Mouse (Mus musculus) hematopoietic stem cell, adult 5-6 weeks (primary cell): Measurements from ENCODE around the gene Tmem132c. TPM values are rescaled to one million over a fixed set of nuclear protein-coding genes. Genes with fewer than 3 reads are reported as not detected.

Experiments
- ATAC-seq, 2 experiments: fragments of 125-278 bp in 1 of 2; replicated peaks in 1 of 2; 2 replicates each; pipeline ENCODE4 v1.8.0; 2016 to 2017; ENCODE audit warnings: inconsistent platforms in 2 of 2, mild to moderate bottlenecking in 2 of 2, moderate number of reproducible peaks in 2 of 2, low read depth in 1 of 2, moderate TSS enrichment in 1 of 2; ENCODE audit not compliant: low FRiP score in 2 of 2, poor library complexity in 2 of 2, severe bottlenecking in 2 of 2, insufficient read depth in 1 of 2, low TSS enrichment in 1 of 2
- total RNA-seq: library from RNA; stranded (forward); fragments of 172-1452, 232-1000 nt; gene quantifications from 2 replicates; pipeline ENCODE4 v1.2.3, GENCODE M21; 2017

Gene Tmem132c
- total RNA-seq, 1 experiment from 2014 or later: not detected

- no peak for ATAC-seq
Measured at GRCm38 (mm10) chr5:127368191-127368590, 126.6 kb downstream of the Tmem132c start.

GRCm38 (mm10) chr5:127369812-127370211 lies 128.2 kb downstream of the Tmem132c start:
- ATAC-seq: no peak

DNA sequence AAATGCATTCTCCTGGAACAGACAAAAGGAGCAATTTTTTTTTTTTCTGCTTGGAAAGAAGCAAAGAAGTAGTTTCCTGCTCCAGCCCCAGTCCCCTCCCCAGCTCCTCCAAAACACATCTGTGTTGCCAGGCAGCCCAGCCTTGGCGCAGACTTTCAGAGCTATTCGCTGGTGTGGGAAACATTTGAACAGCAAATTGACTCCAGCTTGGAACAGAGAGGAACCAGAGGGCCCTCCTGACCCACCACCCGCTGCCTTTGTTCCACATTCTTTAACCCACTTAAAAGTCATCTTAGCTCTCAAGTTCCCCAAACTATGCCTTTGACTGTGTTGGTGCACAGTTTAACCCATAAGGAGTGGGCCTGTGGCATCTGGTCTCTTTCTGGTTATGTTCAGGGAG lies 128.9 kb downstream of the Tmem132c start:
- ATAC-seq: no peak

DNA sequence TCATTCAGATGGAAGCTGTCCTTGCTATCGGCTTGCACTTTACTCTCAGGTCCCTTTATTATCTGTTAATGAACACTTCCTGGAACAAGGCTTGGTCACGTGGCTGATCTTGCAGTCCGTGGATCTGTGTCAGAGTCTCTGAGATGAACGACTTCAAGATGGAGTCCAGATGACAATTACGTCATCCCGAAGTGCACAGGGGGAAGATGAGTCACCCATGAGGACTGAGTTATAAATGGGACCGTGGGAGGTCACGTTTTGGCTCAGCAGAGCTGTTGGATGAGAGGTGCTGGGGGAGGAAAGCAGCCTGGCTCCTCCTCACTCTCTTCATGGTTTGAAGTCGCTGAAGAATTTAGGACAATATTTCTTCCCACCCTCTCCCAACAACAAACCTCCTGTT lies 132.6 kb downstream of the Tmem132c start:
- no peak for ATAC-seq

DNA sequence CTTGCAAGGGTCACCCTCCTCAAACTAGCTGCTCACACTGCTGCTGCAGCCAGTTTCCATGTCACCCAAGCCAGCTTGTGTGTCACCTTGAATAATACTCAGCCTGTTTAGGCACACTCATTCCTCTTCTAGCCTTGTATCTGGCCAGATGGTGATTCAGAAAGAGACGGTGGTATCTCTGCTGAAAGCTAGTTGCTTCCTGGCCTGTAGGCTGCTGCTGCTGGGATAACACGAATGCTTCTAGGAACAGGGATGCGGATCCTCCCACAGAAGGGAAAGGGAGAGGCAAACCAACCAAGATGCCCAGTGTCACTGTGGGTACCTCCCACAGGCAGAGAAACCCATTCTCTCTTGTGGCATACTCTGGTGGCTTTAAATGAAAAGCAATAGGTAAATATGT lies 134.0 kb downstream of the Tmem132c start:
- no peak for ATAC-seq

DNA sequence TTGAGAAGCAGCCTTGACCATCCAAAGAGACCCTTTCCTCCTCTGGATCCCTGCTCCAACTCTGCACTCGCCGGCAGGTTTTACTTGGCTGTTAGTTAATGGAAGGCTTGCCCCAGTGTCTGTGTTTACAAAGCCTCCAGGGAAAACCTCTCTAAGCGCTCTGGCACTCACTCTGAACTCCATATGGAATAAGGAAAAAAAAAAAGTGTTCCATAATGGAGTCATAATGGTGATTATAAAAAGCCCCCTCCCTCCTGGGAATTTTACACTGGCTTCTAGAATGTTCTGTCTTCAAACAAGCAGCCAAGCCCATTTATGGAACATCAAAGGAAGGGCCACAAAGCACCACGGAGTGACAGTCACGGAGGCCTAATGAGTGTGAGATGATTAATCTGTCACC lies 136.9 kb downstream of the Tmem132c start:
- ATAC-seq: no peak

DNA sequence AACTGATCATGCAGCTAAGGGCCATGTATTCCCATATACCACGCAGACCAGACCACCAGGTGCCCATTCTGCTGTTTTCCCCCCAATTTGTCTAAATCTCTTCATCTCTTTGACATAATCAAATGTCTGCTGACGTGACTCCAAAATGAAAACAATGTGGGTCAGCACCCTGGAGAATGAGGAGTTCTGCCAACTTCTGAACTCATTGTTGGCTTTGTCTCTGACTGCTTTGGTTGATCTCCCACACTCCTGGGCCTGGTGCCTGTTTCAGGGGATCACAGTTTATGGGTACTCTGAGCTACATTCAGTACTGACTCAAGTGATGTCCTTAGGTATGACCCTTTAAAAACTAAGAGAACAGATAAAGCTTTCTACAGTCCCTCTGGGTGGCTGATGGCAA lies 137.7 kb downstream of the Tmem132c start:
- ATAC-seq: no peak

- ATAC-seq: no peak
Measured at GRCm38 (mm10) chr5:127381216-127381615, 139.6 kb downstream of the Tmem132c start.

- no peak for ATAC-seq
Measured at GRCm38 (mm10) chr5:127382571-127382970, 141.0 kb downstream of the Tmem132c start.

- ATAC-seq: no peak
Measured at GRCm38 (mm10) chr5:127391187-127391586, 149.6 kb downstream of the Tmem132c start.

- ATAC-seq: no peak
Measured at GRCm38 (mm10) chr5:127396889-127397288, 155.3 kb downstream of the Tmem132c start.

- ATAC-seq: no peak
Measured at GRCm38 (mm10) chr5:127398010-127398409, 156.4 kb downstream of the Tmem132c start.

- no peak for ATAC-seq
Measured at GRCm38 (mm10) chr5:127405391-127406000, 163.9 kb downstream of the Tmem132c start.

DNA sequence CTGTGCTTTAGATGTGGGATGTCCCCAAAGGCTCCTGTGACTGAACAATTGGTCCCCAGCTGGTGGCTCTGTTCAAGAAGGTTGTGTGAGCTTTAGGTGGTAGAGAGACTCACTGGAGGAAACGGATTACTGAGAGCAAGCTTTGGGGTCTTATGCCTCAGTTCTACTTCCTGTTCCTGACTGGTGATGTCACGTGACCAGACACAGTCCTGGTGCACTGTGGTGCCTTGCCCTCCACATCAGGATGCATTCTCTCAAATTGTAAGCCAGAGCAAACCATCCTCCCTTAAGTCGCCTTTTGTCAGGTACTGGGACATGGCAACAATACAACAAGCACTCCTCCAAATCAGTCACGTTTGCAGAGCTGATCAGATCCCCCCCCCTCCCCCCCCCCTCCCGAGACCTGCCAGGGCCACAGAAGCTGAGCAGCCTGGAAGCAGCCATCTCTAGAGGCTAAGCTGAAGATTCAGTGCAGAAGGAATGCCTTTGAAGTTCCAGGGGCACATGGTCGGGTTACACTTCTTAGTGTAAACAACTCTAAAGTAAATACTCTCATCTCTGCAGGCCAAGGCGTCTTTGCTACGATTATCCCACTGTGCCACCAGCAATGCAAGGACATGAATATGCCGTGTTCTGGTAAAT lies 164.5 kb downstream of the Tmem132c start:
- no peak for ATAC-seq

DNA sequence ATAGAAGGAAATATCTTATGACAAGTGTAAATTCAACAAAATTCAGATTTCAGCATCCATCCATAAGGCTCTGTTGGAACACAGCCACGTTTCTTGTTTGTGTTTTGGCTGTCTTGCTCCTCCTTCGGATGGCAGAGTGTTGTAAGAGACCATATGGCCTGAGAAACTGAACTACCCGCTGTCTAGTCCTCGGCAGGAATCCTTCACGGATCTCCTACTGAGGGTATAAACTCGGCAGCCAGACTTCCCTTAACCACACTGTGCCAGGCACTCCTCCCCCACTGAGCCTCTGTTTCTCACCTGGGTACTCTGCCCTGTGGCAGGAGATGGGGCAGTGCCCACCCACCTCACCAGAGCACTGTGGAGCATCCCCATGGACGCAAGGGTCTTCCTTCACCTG lies 174.9 kb downstream of the Tmem132c start:
- no peak for ATAC-seq

GRCm38 (mm10) chr5:127423936-127424335 lies 182.3 kb downstream of the Tmem132c start:
- no peak for ATAC-seq

- no peak for ATAC-seq
Measured at GRCm38 (mm10) chr5:127429124-127429523, 187.5 kb downstream of the Tmem132c start.

DNA sequence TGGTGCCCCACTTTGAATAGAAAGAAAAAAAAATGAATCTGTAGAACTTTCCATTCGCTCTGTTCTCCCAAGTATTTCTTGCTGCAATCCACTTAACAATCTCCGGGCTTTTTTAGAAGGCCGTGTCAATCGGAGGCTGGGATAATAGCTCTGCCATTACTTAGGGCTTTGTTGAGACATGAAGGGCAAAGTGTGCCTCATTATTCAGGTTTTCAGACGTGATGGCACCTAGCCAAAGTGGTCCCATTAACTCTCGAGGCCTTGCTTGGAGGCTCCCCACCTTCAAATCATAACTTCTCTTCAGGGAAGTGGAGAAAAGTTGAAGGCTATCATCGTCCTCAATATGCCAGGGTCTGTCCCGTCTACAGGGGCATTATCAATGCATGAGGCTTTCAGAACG lies 190.0 kb downstream of the Tmem132c start:
- no peak for ATAC-seq

DNA sequence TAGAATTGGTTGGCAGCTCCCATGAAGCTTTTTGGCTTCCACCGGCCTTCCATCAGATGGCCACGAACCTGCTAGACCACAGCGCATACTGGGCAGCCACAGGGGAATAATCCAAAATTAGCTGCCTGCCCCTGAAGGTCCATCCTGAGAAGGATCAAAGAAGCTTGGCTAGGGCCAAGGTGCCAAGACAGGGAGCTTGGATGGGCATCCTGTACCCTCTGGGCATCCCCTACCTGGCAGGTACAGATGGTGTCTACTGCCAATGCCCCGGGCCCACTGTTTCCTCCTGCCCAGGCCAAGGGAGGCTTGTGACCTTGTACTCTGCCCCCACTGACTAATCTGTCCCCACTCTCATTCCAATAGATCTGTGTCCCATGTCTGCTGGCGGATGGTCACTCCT lies 195.2 kb downstream of the Tmem132c start:
- no peak for ATAC-seq
